Mouse (Mus musculus) E14TG2a.4 (cell line): ENCODE results near the gene Shc1.

Experiments used
- CTCF ChIP-seq: conservative IDR thresholded peaks from 2 replicates; pipeline ENCODE4 v1.5.1; 2014; ENCODE audit warnings: low read length
- NANOG ChIP-seq: IDR thresholded peaks from 2 replicates; pipeline ENCODE4 v1.6.1; 2014; ENCODE audit warnings: borderline replicate concordance, low read length, mixed read lengths
- POU5F1 ChIP-seq: IDR thresholded peaks from 2 replicates; pipeline ENCODE4 v1.6.1; 2014; ENCODE audit warnings: low read length, borderline replicate concordance

- no peak for TF ChIP-seq CTCF
- TF ChIP-seq POU5F1, result no peak
- TF ChIP-seq NANOG, result no peak
Observed at GRCm38 (mm10) chr3:89425876-89426275, 7.6 kb downstream of the Shc1 start.
